Mouse (Mus musculus) heart, embryonic 11.5 days (tissue): ENCODE data around the gene Abl1. TPM values are rescaled to one million over a fixed set of nuclear protein-coding genes. Genes with fewer than 3 reads are reported as not detected.

Experiments
- ATAC-seq: fragments of 200-750 bp; cut with Nextera tagmentation; replicated peaks from 2 replicates; pipeline ENCODE4 v1.8.0; 2017; ENCODE audit warnings: moderate library complexity; ENCODE audit not compliant: insufficient number of reproducible peaks, low FRiP score, low TSS enrichment
- H3K27ac ChIP-seq: fragments of 300-500 bp; sonication (generic); 2 replicates; pipeline ENCODE4 v1.5.1; 2014; ENCODE audit warnings: mild to moderate bottlenecking, low read depth, low read length
- H3K27me3 ChIP-seq: fragments of 300-500 bp; sonication (generic); 2 replicates; pipeline ENCODE4 v1.6.1; 2014; ENCODE audit warnings: mild to moderate bottlenecking, low read length, mixed read lengths; ENCODE audit not compliant: control insufficient read depth, insufficient read depth
- H3K36me3 ChIP-seq: fragments of 300-500 bp; sonication (generic); 2 replicates; pipeline ENCODE4 v1.6.1; 2014; ENCODE audit warnings: mild to moderate bottlenecking, low read length, moderate library complexity, mixed read lengths; ENCODE audit not compliant: control insufficient read depth, insufficient read depth
- H3K4me1 ChIP-seq: fragments of 300-500 bp; sonication (generic); 2 replicates; pipeline ENCODE4 v1.6.1; 2014; ENCODE audit warnings: low read length; ENCODE audit not compliant: control insufficient read depth, insufficient read depth
- H3K4me2 ChIP-seq: fragments of 300-500 bp; sonication (generic); 2 replicates; pipeline ENCODE4 v1.6.1; 2014; ENCODE audit warnings: mild to moderate bottlenecking, moderate library complexity
- H3K4me3 ChIP-seq: fragments of 300-500 bp; sonication (generic); 2 replicates; pipeline ENCODE4 v1.5.1; 2014; ENCODE audit warnings: low read depth, low read length
- H3K9ac ChIP-seq: fragments of 300-500 bp; sonication (generic); 2 replicates; pipeline ENCODE4 v1.6.1; 2014; ENCODE audit warnings: mild to moderate bottlenecking, low read depth, low read length, moderate library complexity
- H3K9me3 ChIP-seq: fragments of 300-500 bp; sonication (generic); replicated peaks from 2 replicates; pipeline ENCODE4 v1.6.1; 2016; ENCODE audit warnings: low read length; ENCODE audit not compliant: control insufficient read depth
- WGBS: fragments of 180-500 bp; shearing (Covaris S2); extraction: QIAGEN DNeasy Blood & Tissue Kit; methylation state at CpG from one replicate; pipeline ENCODE4 v1.1.7; 2014; ENCODE audit not compliant: insufficient replicate concordance; 5-methylcytosine and 5-hydroxymethylcytosine counted together
- polyA plus RNA-seq: library from polyadenylated mRNA; unstranded; fragments of >200 nt; fragmentation: Nextera tagmentation; extraction: Ambion mirVana; gene quantifications from 2 replicates; pipeline ENCODE4 v1.2.1, GENCODE M21; 2014

Gene Abl1
- polyA plus RNA-seq, 1 experiment from 2014 or later = 29.5 TPM

DNA sequence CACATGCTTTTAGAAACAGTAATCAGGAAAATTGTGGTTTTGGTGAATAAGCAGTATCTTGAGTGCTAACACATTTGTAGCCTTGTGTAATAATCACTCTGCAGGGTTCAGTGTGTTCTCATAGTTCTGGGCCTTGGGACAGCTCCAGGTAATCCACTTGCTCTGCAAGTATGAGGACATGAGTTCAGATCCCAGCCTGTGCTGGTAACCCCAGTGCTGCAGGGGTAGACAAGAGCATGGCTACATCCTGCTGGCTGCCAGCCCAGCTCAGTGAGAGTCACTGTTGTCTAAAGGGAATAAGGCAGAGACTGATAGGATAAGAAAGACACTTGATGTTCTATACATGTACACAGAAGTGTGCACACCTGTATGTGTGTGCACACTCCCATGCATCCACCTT lies 17.7 kb downstream of the Abl1 start:
- H3K27me3 ChIP-seq = no peaks in the 10 kb centered on the region
- no peak overlapping the region for H3K4me2 ChIP-seq
- H3K9ac ChIP-seq = no peak overlapping the region
- H3K9me3 ChIP-seq = no peaks in the 10 kb centered on the region
- ATAC-seq = no peak
- H3K27ac ChIP-seq = no peak overlapping the region
- H3K36me3 ChIP-seq = no peaks in the 10 kb centered on the region
- H3K4me1 ChIP-seq = peaks cover 4% of the 10 kb centered on the region
- H3K4me3 ChIP-seq = no peak overlapping the region

DNA sequence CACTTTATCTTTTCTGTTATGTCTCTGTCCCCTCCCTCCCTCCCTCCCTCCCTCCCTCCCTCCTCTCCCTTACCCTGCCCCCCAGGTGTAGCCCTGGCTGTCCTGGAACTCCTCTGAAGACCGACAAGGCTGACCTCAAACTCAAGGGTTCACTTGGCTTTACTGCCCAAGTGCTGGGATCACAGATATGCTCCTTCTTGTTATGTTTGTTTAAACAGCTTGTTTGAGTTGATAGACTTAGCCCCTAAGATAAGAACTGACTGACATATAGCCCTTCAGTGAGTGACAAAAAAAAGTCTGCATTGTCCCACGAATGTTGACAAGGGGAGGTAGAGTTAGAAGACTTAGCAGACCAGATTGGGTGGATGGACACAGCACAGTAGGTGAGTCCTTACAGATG lies 18.4 kb downstream of the Abl1 start:
- Histone ChIP-seq H3K9ac (no peak overlapping the region), H3K4me1 (no peaks in the 10 kb centered on the region), H3K27me3 (no peaks in the 10 kb centered on the region), H3K27ac (no peak overlapping the region), H3K36me3 (no peaks in the 10 kb centered on the region), H3K4me3 (no peak overlapping the region), H3K9me3 (no peaks in the 10 kb centered on the region), H3K4me2 (no peak overlapping the region)
- ATAC-seq = no peak
- WGBS = 8% methylated on average over 2 of the region's 2 CpGs

DNA sequence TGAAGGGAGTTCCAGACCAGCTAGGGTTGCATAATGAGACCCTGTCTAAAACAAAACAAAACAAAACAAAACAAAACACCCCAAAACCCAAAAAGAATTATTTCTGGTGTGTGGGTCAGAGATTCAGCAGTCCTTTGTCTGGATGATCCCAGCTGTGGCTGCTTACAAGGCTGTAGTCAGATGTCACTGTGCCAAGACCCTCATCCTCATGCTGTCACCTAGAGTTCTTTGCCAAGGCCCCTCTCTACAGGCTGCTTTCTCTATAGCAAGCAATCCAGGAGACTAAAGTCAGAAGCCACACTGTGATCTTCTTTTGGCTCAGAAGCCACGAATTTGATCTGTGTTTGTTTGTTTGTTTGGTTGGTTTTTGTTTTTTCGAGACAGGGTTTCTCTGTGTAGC lies 24.5 kb downstream of the Abl1 start:
- Histone ChIP-seq H3K27ac (no peak overlapping the region), H3K36me3 (no peaks in the 10 kb centered on the region), H3K27me3 (no peaks in the 10 kb centered on the region), H3K4me1 (peaks cover 3% of the 10 kb centered on the region; the same call in 1 of the 2 replicates), H3K4me3 (no peak overlapping the region), H3K9me3 (no peaks in the 10 kb centered on the region), H3K9ac (no peak overlapping the region), H3K4me2 (no peak overlapping the region)
- WGBS = 78% methylated on average over 2 of the region's 2 CpGs
- ATAC-seq = no peak

DNA sequence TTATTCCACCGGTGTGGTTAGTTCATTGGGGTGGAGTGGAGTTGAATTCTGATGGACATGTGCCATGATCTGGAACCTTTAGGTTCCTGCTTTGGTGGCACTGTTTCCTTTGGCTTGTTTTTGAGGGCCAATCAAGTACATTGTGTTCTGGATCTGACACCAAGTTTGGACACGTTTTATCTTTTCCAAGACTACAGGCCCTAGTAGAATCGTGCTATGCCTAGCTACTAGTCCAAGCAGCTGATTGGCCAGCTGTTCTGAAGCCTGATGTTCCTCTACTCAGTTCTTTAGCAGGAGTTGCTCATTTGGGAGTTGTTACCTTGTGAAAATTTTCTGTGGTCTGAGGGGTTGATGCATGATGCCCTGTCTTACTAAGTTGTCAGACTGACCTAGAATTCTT lies 25.6 kb downstream of the Abl1 start:
- Histone ChIP-seq H3K27me3 (no peaks in the 10 kb centered on the region), H3K4me2 (no peak overlapping the region), H3K36me3 (0 out of 2 replicates have a peak, but pooled peaks cover 2% of the 10 kb centered on the region), H3K9ac (no peak overlapping the region), H3K27ac (no peak overlapping the region), H3K9me3 (no peaks in the 10 kb centered on the region), H3K4me3 (no peak overlapping the region), H3K4me1 (peaks cover 3% of the 10 kb centered on the region; the same call in 1 of the 2 replicates)
- 75% methylated on average over 3 of the region's 3 CpGs for WGBS
- no peak for ATAC-seq

DNA sequence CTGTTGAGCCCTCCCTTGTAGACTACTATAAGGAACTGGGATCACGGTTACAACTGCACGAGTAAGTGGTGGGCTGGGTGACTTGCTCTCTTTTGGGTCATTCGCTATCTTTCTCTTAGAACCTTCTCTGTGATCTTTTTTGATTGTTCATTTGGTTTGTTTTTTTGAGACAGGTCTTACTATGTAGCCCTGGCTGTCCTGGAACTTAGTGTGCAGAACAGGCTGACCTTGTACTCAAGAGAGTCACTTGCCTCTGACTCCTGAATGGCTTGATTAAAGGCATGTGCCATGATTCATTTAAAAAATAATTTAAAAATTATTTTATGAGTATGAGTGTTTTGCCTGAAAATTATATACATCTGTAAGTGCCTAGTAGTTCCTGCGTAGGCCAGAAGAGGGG lies 26.6 kb downstream of the Abl1 start:
- 0 out of 2 replicates have a peak, but pooled peaks cover 2% of the 10 kb centered on the region for H3K36me3 ChIP-seq
- H3K9ac ChIP-seq = no peak overlapping the region
- 93% methylated on average over 4 of the region's 4 CpGs for WGBS
- no peak overlapping the region for H3K4me2 ChIP-seq
- no peaks in the 10 kb centered on the region for H3K27me3 ChIP-seq
- peaks cover 3% of the 10 kb centered on the region; the same call in 1 of the 2 replicates for H3K4me1 ChIP-seq
- no peak overlapping the region for H3K4me3 ChIP-seq
- no peaks in the 10 kb centered on the region for H3K9me3 ChIP-seq
- H3K27ac ChIP-seq = no peak overlapping the region
- no peak for ATAC-seq

DNA sequence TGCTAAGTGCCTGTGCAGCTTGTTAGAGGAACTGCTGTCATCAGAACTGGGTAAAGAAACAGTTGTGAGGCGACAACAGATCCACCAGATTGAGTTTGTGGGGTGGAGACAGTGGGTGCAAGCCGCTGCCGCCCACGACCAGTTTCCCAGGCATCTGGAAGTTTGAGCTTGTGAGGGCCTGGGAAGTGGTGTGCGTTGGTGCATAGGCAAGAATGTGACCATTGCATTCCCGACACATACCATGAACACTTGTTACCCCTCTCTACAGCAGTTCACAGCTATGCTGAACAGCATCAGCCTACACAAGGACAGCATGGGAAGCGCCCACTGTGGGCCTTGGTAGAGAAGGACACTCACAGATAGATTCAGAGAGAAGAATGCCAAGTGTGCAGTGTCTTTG lies 27.8 kb downstream of the Abl1 start:
- Histone ChIP-seq H3K27ac (peak overlapping the region; percentile 23; the same call in 1 of the 2 replicates), H3K4me2 (no peak overlapping the region), H3K27me3 (no peaks in the 10 kb centered on the region), H3K4me1 (peaks cover 3% of the 10 kb centered on the region; the same call in 1 of the 2 replicates), H3K36me3 (0 out of 2 replicates have a peak, but pooled peaks cover 2% of the 10 kb centered on the region), H3K9ac (no peak overlapping the region), H3K9me3 (no peaks in the 10 kb centered on the region), H3K4me3 (no peak overlapping the region)
- 60% methylated on average over 7 of the region's 7 CpGs for WGBS
- ATAC-seq = no peak

DNA sequence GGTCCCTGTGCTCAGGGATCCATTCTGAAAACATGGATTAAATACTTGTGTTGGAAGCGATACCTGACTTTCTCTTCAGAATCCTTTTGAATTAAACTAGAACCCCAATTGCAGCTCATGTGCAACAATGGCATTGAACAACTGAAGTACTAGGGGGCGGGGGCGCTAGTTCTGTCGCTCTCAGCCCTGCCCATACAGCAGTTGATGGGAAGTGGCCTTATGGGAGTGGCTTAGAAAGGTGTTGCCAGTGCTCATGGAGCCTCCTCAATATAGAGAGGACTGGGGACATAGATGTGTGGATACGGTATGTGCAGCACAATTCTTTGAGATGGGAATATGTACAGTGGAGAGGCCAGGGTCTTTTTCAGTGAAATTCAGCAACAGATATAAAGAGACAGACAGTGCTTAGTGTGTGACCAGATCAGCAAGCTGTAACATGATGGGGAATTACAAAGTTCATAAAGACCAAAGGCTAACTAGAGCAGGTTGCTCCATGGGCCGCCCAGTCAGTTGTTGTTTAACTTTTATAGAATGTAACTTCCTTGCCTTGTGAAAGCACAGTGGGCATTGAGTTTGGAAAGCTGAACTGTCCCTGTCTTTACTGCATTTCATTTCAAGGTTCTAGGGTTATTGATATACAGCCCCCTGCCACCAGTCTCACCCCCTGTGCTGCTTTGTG lies 31.2 kb downstream of the Abl1 start:
- H3K4me3 ChIP-seq = no peak overlapping the region
- H3K4me1 ChIP-seq = peaks cover 3% of the 10 kb centered on the region; the same call in 1 of the 2 replicates
- H3K27me3 ChIP-seq = no peaks in the 10 kb centered on the region
- 85% methylated on average over 6 of the region's 6 CpGs for WGBS
- H3K9me3 ChIP-seq = no peaks in the 10 kb centered on the region
- H3K36me3 ChIP-seq = 0 out of 2 replicates have a peak, but pooled peaks cover 2% of the 10 kb centered on the region
- H3K27ac ChIP-seq = no peak overlapping the region
- no peak overlapping the region for H3K4me2 ChIP-seq
- ATAC-seq = no peak
- no peak overlapping the region for H3K9ac ChIP-seq

DNA sequence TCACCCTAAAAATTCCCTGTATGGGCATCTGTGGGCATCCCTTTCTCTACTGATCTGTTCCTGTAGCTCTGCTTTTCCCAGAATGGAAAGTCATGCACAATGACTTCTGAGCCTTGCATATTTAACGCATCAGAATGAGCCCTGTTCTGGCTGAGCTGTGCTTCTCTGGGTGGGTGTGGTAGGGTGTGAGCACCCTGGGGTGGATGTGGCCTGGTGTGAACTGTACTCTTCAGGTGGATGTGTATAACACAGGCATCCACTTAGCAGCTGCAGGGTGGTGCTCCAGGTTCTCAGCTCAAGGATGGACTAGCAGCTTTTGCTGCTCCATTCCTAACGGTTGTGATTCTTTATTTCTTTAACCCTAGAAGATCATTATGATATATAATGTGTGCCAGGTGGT lies 31.8 kb downstream of the Abl1 start:
- Histone ChIP-seq H3K36me3 (0 out of 2 replicates have a peak, but pooled peaks cover 2% of the 10 kb centered on the region), H3K27me3 (no peaks in the 10 kb centered on the region), H3K4me1 (peaks cover 3% of the 10 kb centered on the region; the same call in 1 of the 2 replicates), H3K27ac (no peak overlapping the region), H3K9ac (no peak overlapping the region), H3K4me2 (no peak overlapping the region), H3K9me3 (no peaks in the 10 kb centered on the region), H3K4me3 (no peak overlapping the region)
- 83% methylated on average over 2 of the region's 2 CpGs for WGBS
- ATAC-seq = no peak

DNA sequence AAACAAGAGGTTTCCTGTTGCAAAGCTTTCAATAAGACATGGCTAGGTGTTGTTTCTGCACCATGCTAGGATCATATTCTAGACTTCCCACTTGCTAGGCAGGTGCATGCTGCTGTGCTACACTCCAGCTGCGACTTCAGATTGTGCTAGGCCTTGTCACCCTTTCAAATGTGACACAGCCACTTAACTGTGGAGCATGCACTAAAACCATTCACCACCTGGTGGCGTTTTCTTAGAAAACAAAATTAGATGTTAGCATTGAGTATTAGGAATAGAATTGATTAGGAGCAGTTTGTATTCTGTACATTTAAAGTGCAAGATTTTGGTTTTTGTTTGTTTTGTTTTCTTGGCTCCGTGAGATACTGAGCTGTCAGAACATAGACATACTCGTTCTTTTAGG lies 32.6 kb downstream of the Abl1 start:
- Histone ChIP-seq H3K4me1 (peaks cover 3% of the 10 kb centered on the region; the same call in 1 of the 2 replicates), H3K9me3 (no peaks in the 10 kb centered on the region), H3K36me3 (0 out of 2 replicates have a peak, but pooled peaks cover 2% of the 10 kb centered on the region), H3K9ac (no peak overlapping the region), H3K4me3 (no peak overlapping the region), H3K27me3 (no peaks in the 10 kb centered on the region), H3K27ac (no peak overlapping the region), H3K4me2 (no peak overlapping the region)
- ATAC-seq = no peak
- 62% methylated on average over 4 of the region's 4 CpGs for WGBS
